Mouse (Mus musculus): ENCODE measurements around the gene Kif18a. TPM values are rescaled to one million over a fixed set of nuclear protein-coding genes. Genes with fewer than 3 reads are reported as not detected.

The Kif18a gene
- polyA plus RNA-seq, 1 experiment from 2014 or later: 5.6 TPM

DNA sequence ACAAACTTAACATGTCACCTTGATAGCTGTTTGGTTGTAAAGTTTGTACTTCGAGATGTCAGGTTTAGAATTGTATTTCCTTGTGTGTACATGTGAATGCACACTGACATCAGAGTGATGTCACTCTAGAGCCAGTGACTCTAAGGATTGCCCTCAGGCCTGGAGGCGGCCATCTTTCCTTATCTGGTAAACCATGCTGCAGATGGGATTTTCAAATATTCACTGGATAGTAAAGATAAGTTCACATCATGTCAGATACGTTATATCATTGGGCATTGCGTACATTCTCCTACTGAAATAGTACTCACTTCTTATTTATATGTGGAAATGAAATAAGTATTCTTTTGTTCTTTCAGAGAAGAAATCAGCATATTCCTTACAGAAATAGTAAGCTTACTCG, 15.7 kb downstream of the Kif18a start:
- no peak overlapping the region for H3K27ac ChIP-seq (replicated peaks)
- no peak overlapping the region for H3K4me3 ChIP-seq
- no peak overlapping the region for H3K4me2 ChIP-seq
- H3K4me1 ChIP-seq (replicated peaks): no peaks in the 10 kb centered on the region
- WGBS: 96% methylated on average over 5 of the region's 5 CpGs
- no peaks in the 10 kb centered on the region for H3K9me3 ChIP-seq
- H3K9ac ChIP-seq: no peak overlapping the region
- H3K36me3 ChIP-seq: no peaks in the 10 kb centered on the region
- no peaks in the 10 kb centered on the region for H3K27me3 ChIP-seq
- ATAC-seq (ENCODE audit: low FRiP score, low read depth): no peak

DNA sequence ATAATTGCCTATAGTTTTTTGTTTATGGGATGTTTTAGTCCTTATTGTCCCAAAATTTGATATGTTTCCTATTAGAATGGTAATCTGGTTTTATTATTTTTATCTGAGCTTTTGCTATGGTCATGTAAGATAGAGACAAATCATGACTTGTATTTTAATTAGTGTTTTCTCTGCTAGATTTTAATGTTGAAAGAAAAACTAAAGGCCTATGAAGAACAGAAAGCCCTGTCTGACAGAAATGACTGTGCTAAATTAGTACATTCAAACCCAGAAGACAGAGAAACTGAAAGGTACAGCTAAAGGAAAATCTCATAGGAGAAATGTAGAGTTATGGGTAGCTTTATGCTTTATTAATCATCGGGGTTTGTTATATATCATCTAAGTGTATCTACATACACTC, 17.6 kb downstream of the Kif18a start:
- Histone ChIP-seq H3K4me3 (no peak overlapping the region), H3K4me1 (replicated peaks) (no peaks in the 10 kb centered on the region), H3K9ac (no peak overlapping the region), H3K36me3 (no peaks in the 10 kb centered on the region), H3K27me3 (no peaks in the 10 kb centered on the region), H3K9me3 (no peaks in the 10 kb centered on the region), H3K4me2 (no peak overlapping the region), H3K27ac (replicated peaks) (no peak overlapping the region)
- 98% methylated on average over 1 of the region's 1 CpGs for WGBS
- no peak for ATAC-seq (ENCODE audit: low FRiP score, low read depth)

DNA sequence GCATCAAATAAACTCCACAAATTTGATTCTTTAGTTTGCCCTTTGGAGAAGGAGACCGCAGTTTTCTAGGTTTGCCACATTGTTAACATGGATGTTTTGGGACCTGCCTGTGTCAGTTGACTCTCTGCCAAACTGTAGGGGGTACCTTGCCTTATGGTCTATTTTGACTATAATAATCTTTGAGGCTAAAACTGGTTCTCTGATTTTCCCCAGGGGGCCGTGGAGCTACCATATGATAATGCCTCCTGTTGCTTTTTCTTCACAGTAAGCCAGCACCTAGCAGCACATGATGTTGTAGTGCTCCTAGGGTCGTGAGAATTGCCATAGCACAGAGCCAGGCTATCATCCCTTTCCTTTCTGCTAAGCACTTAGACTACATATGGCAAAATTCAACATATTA, 21.7 kb downstream of the Kif18a start:
- 87% methylated on average over 3 of the region's 3 CpGs for WGBS
- H3K36me3 ChIP-seq: no peaks in the 10 kb centered on the region
- H3K9ac ChIP-seq: no peak overlapping the region
- no peaks in the 10 kb centered on the region for H3K9me3 ChIP-seq
- no peaks in the 10 kb centered on the region for H3K4me1 ChIP-seq (replicated peaks)
- ATAC-seq (ENCODE audit: low FRiP score, low read depth): no peak
- H3K27me3 ChIP-seq: no peaks in the 10 kb centered on the region
- H3K4me2 ChIP-seq: no peak overlapping the region
- H3K27ac ChIP-seq (replicated peaks): no peak overlapping the region
- H3K4me3 ChIP-seq: no peak overlapping the region

- no peak overlapping the region for H3K4me3 ChIP-seq
- no peaks in the 10 kb centered on the region for H3K27me3 ChIP-seq
- no peak overlapping the region for H3K27ac ChIP-seq (replicated peaks)
- no peak overlapping the region for H3K9ac ChIP-seq
- H3K4me2 ChIP-seq: no peak overlapping the region
- H3K9me3 ChIP-seq: no peaks in the 10 kb centered on the region
- no peaks in the 10 kb centered on the region for H3K4me1 ChIP-seq (replicated peaks)
- ATAC-seq (ENCODE audit: low FRiP score, low read depth): no peak
- no peaks in the 10 kb centered on the region for H3K36me3 ChIP-seq
Observed at GRCm38 (mm10) chr2:109303638-109304037, 23.1 kb downstream of the Kif18a start.

- H3K9ac ChIP-seq: no peak overlapping the region
- H3K27ac ChIP-seq (replicated peaks): no peak overlapping the region
- H3K27me3 ChIP-seq: no peaks in the 10 kb centered on the region
- H3K4me3 ChIP-seq: no peak overlapping the region
- 97% methylated on average over 5 of the region's 5 CpGs for WGBS
- no peaks in the 10 kb centered on the region for H3K4me1 ChIP-seq (replicated peaks)
- no peak for ATAC-seq (ENCODE audit: low FRiP score, low read depth)
- no peaks in the 10 kb centered on the region for H3K9me3 ChIP-seq
- no peak overlapping the region for H3K4me2 ChIP-seq
- H3K36me3 ChIP-seq: no peaks in the 10 kb centered on the region
Observed at GRCm38 (mm10) chr2:109311369-109311768, 30.8 kb downstream of the Kif18a start.

DNA sequence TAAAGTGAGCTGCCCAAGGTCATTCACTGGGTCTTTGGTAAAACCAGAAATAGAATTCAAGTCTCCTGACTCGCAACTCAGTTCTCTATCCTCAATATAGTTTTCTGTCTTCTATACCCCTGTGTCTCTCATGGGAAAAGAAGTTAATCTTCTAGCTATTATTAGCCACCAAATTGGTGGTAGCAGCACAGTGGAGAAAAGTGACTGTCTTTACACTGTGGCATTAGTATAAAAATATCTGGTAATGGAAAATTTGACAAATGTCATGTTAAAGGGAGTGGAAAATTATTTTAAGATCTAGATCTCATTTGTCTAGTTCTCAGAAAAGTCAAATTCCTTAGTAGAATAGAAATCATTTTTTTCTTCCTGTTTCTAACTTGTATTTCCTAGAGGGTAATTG, 51.3 kb downstream of the Kif18a start:
- H3K9me3 ChIP-seq: no peaks in the 10 kb centered on the region
- no peak overlapping the region for H3K4me2 ChIP-seq
- no peaks in the 10 kb centered on the region for H3K27me3 ChIP-seq
- ATAC-seq (ENCODE audit: low FRiP score, low read depth): no peak
- 96% methylated on average over 1 of the region's 1 CpGs for WGBS
- H3K4me1 ChIP-seq (replicated peaks): no peaks in the 10 kb centered on the region
- H3K9ac ChIP-seq: no peak overlapping the region
- H3K27ac ChIP-seq (replicated peaks): no peak overlapping the region
- H3K4me3 ChIP-seq: no peak overlapping the region
- H3K36me3 ChIP-seq: no peaks in the 10 kb centered on the region

GRCm38 (mm10) chr2:109334237-109334636, 53.7 kb downstream of the Kif18a start:
- WGBS: 98% methylated on average over 5 of the region's 5 CpGs
- Histone ChIP-seq H3K9me3 (no peaks in the 10 kb centered on the region), H3K27me3 (no peaks in the 10 kb centered on the region), H3K36me3 (no peaks in the 10 kb centered on the region), H3K9ac (no peak overlapping the region), H3K4me2 (no peak overlapping the region), H3K4me1 (replicated peaks) (no peaks in the 10 kb centered on the region), H3K27ac (replicated peaks) (no peak overlapping the region), H3K4me3 (no peak overlapping the region)
- ATAC-seq (ENCODE audit: low FRiP score, low read depth): no peak

DNA sequence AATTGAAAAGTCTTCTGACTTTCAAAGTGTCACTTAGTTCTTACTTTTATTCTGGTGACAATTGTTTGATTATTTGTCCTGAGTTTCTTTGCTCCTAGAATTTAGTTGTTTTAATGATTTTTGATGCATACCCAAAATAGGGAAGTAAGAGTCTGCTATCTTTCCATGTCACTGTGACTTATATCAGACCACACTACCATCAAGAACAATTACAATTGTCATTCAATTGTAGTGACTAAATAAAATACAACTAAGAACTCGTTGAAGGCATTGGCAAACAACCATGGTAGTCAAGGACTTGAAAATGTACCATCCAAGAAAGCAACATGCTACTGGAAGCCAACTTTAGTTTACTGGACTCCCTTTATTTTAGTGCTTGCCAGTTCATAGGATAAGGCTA, 55.2 kb downstream of the Kif18a start:
- no peak overlapping the region for H3K9ac ChIP-seq
- no peaks in the 10 kb centered on the region for H3K9me3 ChIP-seq
- no peaks in the 10 kb centered on the region for H3K27me3 ChIP-seq
- no peak overlapping the region for H3K27ac ChIP-seq (replicated peaks)
- no peak overlapping the region for H3K4me3 ChIP-seq
- no peaks in the 10 kb centered on the region for H3K4me1 ChIP-seq (replicated peaks)
- no peak for ATAC-seq (ENCODE audit: low FRiP score, low read depth)
- 87% methylated on average over 1 of the region's 1 CpGs for WGBS
- H3K4me2 ChIP-seq: no peak overlapping the region
- no peaks in the 10 kb centered on the region for H3K36me3 ChIP-seq

DNA sequence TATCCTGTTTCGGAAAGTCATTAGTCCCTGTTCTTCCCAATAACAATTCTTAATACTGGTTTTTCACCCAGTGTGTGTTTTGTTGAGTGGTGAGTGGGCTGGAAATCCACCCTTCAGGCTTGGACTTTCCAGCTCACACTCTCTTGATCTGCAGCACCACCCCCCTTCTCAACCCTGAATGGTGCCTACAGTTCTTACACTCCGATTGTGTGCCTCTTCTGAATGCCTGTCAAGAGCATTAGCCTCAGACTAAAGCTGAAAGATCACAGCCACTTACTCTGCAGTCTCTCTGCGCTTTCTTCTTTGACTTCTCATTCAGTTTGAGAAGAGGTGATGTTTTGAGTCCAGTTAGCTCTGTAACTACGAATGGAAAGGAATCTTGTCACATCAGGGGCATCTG, 64.8 kb downstream of the Kif18a start:
- Histone ChIP-seq H3K9me3 (no peaks in the 10 kb centered on the region), H3K27me3 (no peaks in the 10 kb centered on the region), H3K9ac (no peak overlapping the region), H3K27ac (replicated peaks) (no peak overlapping the region), H3K4me2 (no peak overlapping the region), H3K36me3 (no peaks in the 10 kb centered on the region), H3K4me3 (no peak overlapping the region), H3K4me1 (replicated peaks) (no peaks in the 10 kb centered on the region)
- 66% methylated on average over 4 of the region's 4 CpGs for WGBS
- ATAC-seq (ENCODE audit: low FRiP score, low read depth): no peak

DNA sequence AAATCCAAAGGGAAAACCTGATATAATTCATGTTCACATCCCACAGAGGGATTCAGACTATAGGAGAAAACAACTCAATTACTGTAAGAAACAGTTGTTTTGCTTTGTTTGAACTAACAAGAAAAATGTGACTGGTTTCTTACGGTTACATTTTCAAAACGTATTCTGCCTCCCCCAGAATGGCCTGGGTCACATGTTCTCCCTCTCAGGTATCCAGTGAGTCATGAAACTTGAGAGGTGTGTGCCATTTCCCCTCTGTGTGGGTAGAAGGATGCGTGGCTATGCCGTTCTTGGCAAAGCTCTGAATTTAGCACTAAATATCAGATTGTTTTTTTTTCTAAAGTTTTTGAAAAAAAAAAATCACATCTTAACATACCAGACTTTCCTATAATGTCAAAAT, 68.2 kb downstream of the Kif18a start:
- H3K36me3 ChIP-seq: no peaks in the 10 kb centered on the region
- no peaks in the 10 kb centered on the region for H3K9me3 ChIP-seq
- H3K27me3 ChIP-seq: no peaks in the 10 kb centered on the region
- no peak overlapping the region for H3K4me3 ChIP-seq
- no peak overlapping the region for H3K9ac ChIP-seq
- H3K4me1 ChIP-seq (replicated peaks): no peaks in the 10 kb centered on the region
- no peak for ATAC-seq (ENCODE audit: low FRiP score, low read depth)
- H3K4me2 ChIP-seq: no peak overlapping the region
- 85% methylated on average over 4 of the region's 4 CpGs for WGBS
- no peak overlapping the region for H3K27ac ChIP-seq (replicated peaks)

DNA sequence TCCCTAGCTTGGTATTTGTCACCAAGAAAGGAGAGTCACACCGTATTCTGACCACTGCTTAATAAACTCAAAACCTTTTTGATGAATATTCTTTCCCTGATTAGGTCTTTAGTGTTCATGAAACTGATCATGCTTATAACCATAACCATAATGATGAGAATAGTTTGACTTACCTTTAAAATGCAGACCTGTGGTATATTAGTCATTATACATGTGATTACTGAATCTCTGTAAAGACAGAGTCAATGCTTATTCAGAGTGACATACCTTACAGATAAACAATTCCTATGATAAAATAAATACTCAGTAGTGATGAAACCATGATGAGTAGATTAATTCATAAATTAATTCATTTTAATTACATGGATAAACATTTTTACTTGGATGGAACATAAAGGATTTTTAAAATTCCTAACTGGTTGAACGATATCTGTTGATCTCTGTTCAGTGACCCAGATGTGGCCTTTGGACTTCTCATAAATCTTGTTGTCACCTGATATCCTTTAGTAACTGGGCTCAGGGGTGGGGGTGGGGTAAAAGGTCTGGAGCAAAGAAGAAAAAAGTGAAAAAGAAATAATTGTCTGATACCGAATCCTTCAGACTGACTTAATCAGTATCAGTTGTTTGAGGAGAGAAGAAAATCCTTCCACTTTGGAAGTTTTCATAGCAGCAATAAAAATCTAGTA, 78.1 kb downstream of the Kif18a start:
- ATAC-seq (ENCODE audit: low FRiP score, low read depth): no peak
- 65% methylated on average over 3 of the region's 3 CpGs for WGBS
- no peak overlapping the region for H3K9ac ChIP-seq

DNA sequence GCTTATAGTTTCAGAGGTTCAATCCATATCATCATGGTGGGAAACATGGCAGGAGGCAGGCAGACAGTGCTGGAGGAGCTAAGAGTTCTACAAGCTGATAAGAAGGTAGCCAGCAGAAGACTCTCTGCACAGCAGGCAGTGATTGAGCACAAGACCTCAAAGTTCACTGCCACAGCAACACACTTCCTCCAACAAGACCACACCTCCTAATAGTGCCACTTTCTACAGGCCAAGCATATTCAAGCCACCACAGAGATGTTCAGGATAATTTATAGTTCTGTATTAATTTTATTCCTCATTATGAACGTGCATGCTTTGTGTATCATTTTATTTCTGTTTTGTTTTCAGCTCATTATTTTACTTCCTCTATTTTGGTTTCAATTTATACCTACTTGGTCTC, 85.4 kb downstream of the Kif18a start:
- ATAC-seq (ENCODE audit: low FRiP score, low read depth): no peak
- Histone ChIP-seq H3K4me2 (no peak overlapping the region), H3K4me1 (replicated peaks) (no peaks in the 10 kb centered on the region), H3K9ac (no peak overlapping the region), H3K27ac (replicated peaks) (no peak overlapping the region), H3K27me3 (no peaks in the 10 kb centered on the region), H3K9me3 (no peaks in the 10 kb centered on the region), H3K4me3 (no peak overlapping the region), H3K36me3 (no peaks in the 10 kb centered on the region)
- 81% methylated on average over 1 of the region's 1 CpGs for WGBS

More for the DNA sequence above, 78.1 kb downstream of the Kif18a start:
- Histone ChIP-seq H3K4me3 (no peak overlapping the region), H3K36me3 (no peaks in the 10 kb centered on the region), H3K4me2 (no peak overlapping the region), H3K27me3 (no peaks in the 10 kb centered on the region), H3K27ac (replicated peaks) (no peak overlapping the region), H3K4me1 (replicated peaks) (no peaks in the 10 kb centered on the region), H3K9me3 (no peaks in the 10 kb centered on the region)

DNA sequence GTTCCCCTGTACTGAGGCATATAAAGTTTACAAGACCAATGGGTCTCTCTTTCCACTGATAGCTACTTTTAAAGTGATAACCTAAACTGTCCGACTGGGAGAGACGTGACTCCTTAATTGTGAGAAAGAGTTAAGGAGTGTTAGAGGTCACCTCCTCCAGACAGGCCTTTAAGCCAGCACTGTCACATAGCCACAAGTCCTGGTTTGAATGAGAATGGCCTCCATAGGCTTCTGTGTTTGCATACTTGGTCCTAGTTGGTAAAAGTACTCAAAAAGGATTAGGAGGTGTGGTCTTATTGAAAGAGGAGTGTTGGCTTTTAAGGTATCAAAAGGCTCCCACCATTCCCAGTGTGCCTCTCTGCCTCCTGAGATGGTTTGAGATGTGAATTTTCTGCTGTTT, 94.3 kb downstream of the Kif18a start:
- WGBS: 23% methylated on average over 2 of the region's 2 CpGs
- Histone ChIP-seq H3K4me1 (replicated peaks) (no peaks in the 10 kb centered on the region), H3K9me3 (no peaks in the 10 kb centered on the region), H3K27me3 (no peaks in the 10 kb centered on the region), H3K36me3 (no peaks in the 10 kb centered on the region), H3K27ac (replicated peaks) (no peak overlapping the region), H3K4me2 (no peak overlapping the region), H3K9ac (no peak overlapping the region), H3K4me3 (no peak overlapping the region)
- ATAC-seq (ENCODE audit: low FRiP score, low read depth): no peak

All from hindbrain, embryonic 15.5 days (tissue).